Mouse (Mus musculus) T-cell, adult 2 months (primary cell): ENCODE results near the gene Gm45521.

Experiments
- DNase-seq: peaks from one replicate; pipeline ENCODE4 v3.0.0; 2022; ENCODE audit warnings: low spot score

Gene Gm45521

GRCm38 (mm10) chr14:7952610-7953254 is 4.4 kb upstream of the Gm45521 start:
- DNase-seq: no peak

- no peak for DNase-seq
These were observed 3.0 kb upstream of the Gm45521 start for GRCm38 (mm10) chr14:7954071-7954471.

GRCm38 (mm10) chr14:7956427-7956826 is 661 bp upstream of the Gm45521 start:
- DNase-seq: no peak

- no peak for DNase-seq
These were observed 3.5 kb downstream of the Gm45521 start for GRCm38 (mm10) chr14:7960616-7961015.

- no peak for DNase-seq
These were observed 4.6 kb downstream of the Gm45521 start for GRCm38 (mm10) chr14:7961714-7962113.

GRCm38 (mm10) chr14:7962626-7963025 is 5.5 kb downstream of the Gm45521 start:
- no peak for DNase-seq

GRCm38 (mm10) chr14:7963160-7963559 is 6.1 kb downstream of the Gm45521 start:
- DNase-seq: no peak

GRCm38 (mm10) chr14:7964219-7964889 is 7.3 kb downstream of the Gm45521 start:
- peak; percentile 59 for DNase-seq

GRCm38 (mm10) chr14:7971889-7972493 is 14.9 kb downstream of the Gm45521 start:
- DNase-seq: no peak

GRCm38 (mm10) chr14:7974643-7975042 is 17.6 kb downstream of the Gm45521 start:
- no peak for DNase-seq

GRCm38 (mm10) chr14:7975177-7975576 is 18.1 kb downstream of the Gm45521 start:
- DNase-seq: no peak

GRCm38 (mm10) chr14:7977471-7977870 is 20.4 kb downstream of the Gm45521 start:
- DNase-seq: no peak

- no peak for DNase-seq
These were observed 21.1 kb downstream of the Gm45521 start for GRCm38 (mm10) chr14:7978183-7978582.

- DNase-seq: no peak
These were observed 24.1 kb downstream of the Gm45521 start for GRCm38 (mm10) chr14:7981226-7981625.

GRCm38 (mm10) chr14:7986913-7987312 is 29.8 kb downstream of the Gm45521 start:
- no peak for DNase-seq

- no peak for DNase-seq
These were observed 32.3 kb downstream of the Gm45521 start for GRCm38 (mm10) chr14:7989371-7989770.

- no peak for DNase-seq
These were observed 32.9 kb downstream of the Gm45521 start for GRCm38 (mm10) chr14:7989961-7990360.

GRCm38 (mm10) chr14:7991108-7991776 is 34.2 kb downstream of the Gm45521 start:
- no peak for DNase-seq

GRCm38 (mm10) chr14:7992158-7992557 is 35.1 kb downstream of the Gm45521 start:
- DNase-seq: no peak

GRCm38 (mm10) chr14:7994271-7994767 is 37.2 kb downstream of the Gm45521 start, which contains the start of gene Dnase1l3:
Dnase1l3 (minus strand) TSS chr14:7994573.
- no peak for DNase-seq

GRCm38 (mm10) chr14:7997255-7997696 is 40.2 kb downstream of the Gm45521 start:
- DNase-seq: peak; percentile 87

- DNase-seq: no peak
These were observed 41.9 kb downstream of the Gm45521 start for GRCm38 (mm10) chr14:7999030-7999429.
